Mouse (Mus musculus): ENCODE data around the gene Unc5a.
A peak's percentile ranks its signal among the peaks of the same experiment; 100 is the strongest.

Unc5a gene

GRCm38 (mm10) chr13:54948531-54949493, at the start of gene Unc5a:
Gene Unc5a (plus strand): TSS chr13:54949411.
- peak; percentile 24 to 69 for DNase-seq (ENCODE audit: inconsistent age in 2 of 2, low spot score in 1 of 2)

GRCm38 (mm10) chr13:54912053-54912452, 37.2 kb upstream of the Unc5a start:
- no peak for DNase-seq (ENCODE audit: inconsistent age in 2 of 2, low spot score in 1 of 2)

GRCm38 (mm10) chr13:54912894-54913621, 36.2 kb upstream of the Unc5a start:
- DNase-seq (ENCODE audit: inconsistent age in 2 of 2, low spot score in 1 of 2) = no peak

GRCm38 (mm10) chr13:54916644-54917043, 32.6 kb upstream of the Unc5a start:
- no peak for DNase-seq (ENCODE audit: inconsistent age in 2 of 2, low spot score in 1 of 2)

- no peak for DNase-seq (ENCODE audit: inconsistent age in 2 of 2, low spot score in 1 of 2)
Measured at GRCm38 (mm10) chr13:54918910-54919309, 30.3 kb upstream of the Unc5a start.

GRCm38 (mm10) chr13:54919666-54920065, 29.5 kb upstream of the Unc5a start:
- no peak for DNase-seq (ENCODE audit: inconsistent age in 2 of 2, low spot score in 1 of 2)

GRCm38 (mm10) chr13:54921700-54922099, 27.5 kb upstream of the Unc5a start:
- DNase-seq (ENCODE audit: inconsistent age in 2 of 2, low spot score in 1 of 2) = no peak

GRCm38 (mm10) chr13:54923705-54924104, 25.5 kb upstream of the Unc5a start:
- DNase-seq (ENCODE audit: inconsistent age in 2 of 2, low spot score in 1 of 2) = no peak

GRCm38 (mm10) chr13:54925466-54925865, 23.7 kb upstream of the Unc5a start:
- DNase-seq (ENCODE audit: inconsistent age in 2 of 2, low spot score in 1 of 2) = no peak

- DNase-seq (ENCODE audit: inconsistent age in 2 of 2, low spot score in 1 of 2) = no peak
Measured at GRCm38 (mm10) chr13:54926654-54927053, 22.6 kb upstream of the Unc5a start.

- no peak for DNase-seq (ENCODE audit: inconsistent age in 2 of 2, low spot score in 1 of 2)
Measured at GRCm38 (mm10) chr13:54930123-54930522, 19.1 kb upstream of the Unc5a start.

GRCm38 (mm10) chr13:54934873-54935272, 14.3 kb upstream of the Unc5a start:
- no peak for DNase-seq (ENCODE audit: inconsistent age in 2 of 2, low spot score in 1 of 2)

- no peak for DNase-seq (ENCODE audit: inconsistent age in 2 of 2, low spot score in 1 of 2)
Measured at GRCm38 (mm10) chr13:54936173-54936572, 13.0 kb upstream of the Unc5a start.

GRCm38 (mm10) chr13:54937885-54938284, 11.3 kb upstream of the Unc5a start:
- no peak for DNase-seq (ENCODE audit: inconsistent age in 2 of 2, low spot score in 1 of 2)

GRCm38 (mm10) chr13:54938493-54938892, 10.7 kb upstream of the Unc5a start:
- DNase-seq (ENCODE audit: inconsistent age in 2 of 2, low spot score in 1 of 2) = no peak

GRCm38 (mm10) chr13:54944411-54945157, 4.6 kb upstream of the Unc5a start:
- DNase-seq (ENCODE audit: inconsistent age in 2 of 2, low spot score in 1 of 2) = no peak

GRCm38 (mm10) chr13:54945332-54945731, 3.9 kb upstream of the Unc5a start:
- DNase-seq (ENCODE audit: inconsistent age in 2 of 2, low spot score in 1 of 2) = peak in 1 of 2 experiments; percentile 68

GRCm38 (mm10) chr13:54946406-54946805, 2.8 kb upstream of the Unc5a start:
- no peak for DNase-seq (ENCODE audit: inconsistent age in 2 of 2, low spot score in 1 of 2)

- DNase-seq (ENCODE audit: inconsistent age in 2 of 2, low spot score in 1 of 2) = peak; percentile 27 to 74
Measured at GRCm38 (mm10) chr13:54949592-54949991, 381 bp downstream of the Unc5a start.

- no peak for DNase-seq (ENCODE audit: inconsistent age in 2 of 2, low spot score in 1 of 2)
Measured at GRCm38 (mm10) chr13:54950131-54950530, 920 bp downstream of the Unc5a start.

- no peak for DNase-seq (ENCODE audit: inconsistent age in 2 of 2, low spot score in 1 of 2)
Measured at GRCm38 (mm10) chr13:54951166-54951565, 2.0 kb downstream of the Unc5a start.
